Mouse (Mus musculus) C2C12 (cell line): ENCODE results near the gene Sacm1l. TPM values are rescaled to one million over a fixed set of nuclear protein-coding genes. Genes with fewer than 3 reads are reported as not detected.

ENCODE experiments used
- H3K27me3 ChIP-seq: one replicate; pipeline ENCODE4 v1.6.1; 2011; ENCODE audit not compliant: control insufficient read depth, insufficient read depth, insufficient read length
- H3K36me3 ChIP-seq: one replicate; pipeline ENCODE4 v1.6.1; 2011; ENCODE audit not compliant: control insufficient read depth, insufficient read depth
- H3K4me3 ChIP-seq: one replicate; pipeline ENCODE4 v1.5.1; 2011; ENCODE audit warnings: mild to moderate bottlenecking, control low read depth; ENCODE audit not compliant: poor library complexity, insufficient read depth, severe bottlenecking
- H3K79me2 ChIP-seq: one replicate; pipeline ENCODE4 v1.6.1; 2011; ENCODE audit not compliant: control insufficient read depth, insufficient read depth
- H3K79me3 ChIP-seq: one replicate; pipeline ENCODE4 v1.6.1; 2011; ENCODE audit warnings: low read depth, control low read depth
- H3ac ChIP-seq: one replicate; pipeline ENCODE3; 2011; ENCODE audit warnings: low read depth; ENCODE audit not compliant: control insufficient read depth, insufficient read length
- CEBPB ChIP-seq: IDR thresholded peaks from one replicate; pipeline ENCODE4 v1.6.1; 2011; ENCODE audit warnings: low read depth, mild to moderate bottlenecking, control low read depth, moderate library complexity
- CTCF ChIP-seq: IDR thresholded peaks from one replicate; pipeline ENCODE4 v1.5.1; 2011; ENCODE audit not compliant: control insufficient read depth, insufficient read depth, insufficient read length
- FOSL1 ChIP-seq: IDR thresholded peaks from one replicate; pipeline ENCODE4 v1.8.0; 2011; ENCODE audit warnings: mild to moderate bottlenecking, low read length; ENCODE audit not compliant: poor library complexity, insufficient read depth, severe bottlenecking
- MAX ChIP-seq: IDR thresholded peaks from one replicate; pipeline ENCODE4 v1.6.1; 2011; ENCODE audit warnings: mild to moderate bottlenecking, control low read depth
- MYOD1 ChIP-seq: IDR thresholded peaks from one replicate; pipeline ENCODE4 v1.6.1; 2011; ENCODE audit warnings: low read depth; ENCODE audit not compliant: control insufficient read depth, insufficient read length
- MYOG ChIP-seq: IDR thresholded peaks from one replicate; pipeline ENCODE4 v1.6.1; 2011; ENCODE audit not compliant: control insufficient read depth, insufficient read length; ENCODE audit errors: extremely low read depth
- USF1 ChIP-seq: IDR thresholded peaks from one replicate; pipeline ENCODE4 v1.6.1; 2011; ENCODE audit warnings: low read depth, mild to moderate bottlenecking, control low read depth, moderate library complexity
- polyA plus RNA-seq: library from polyadenylated mRNA; unstranded; fragments of >200 nt; fragmentation: generic; extraction: Trizol; gene quantifications from one replicate; pipeline ENCODE4 v1.2.1, GENCODE M21; 2012; ENCODE audit warnings: missing spikeins

The Sacm1l gene
- polyA plus RNA-seq, 1 experiment, result 9.1 TPM

DNA sequence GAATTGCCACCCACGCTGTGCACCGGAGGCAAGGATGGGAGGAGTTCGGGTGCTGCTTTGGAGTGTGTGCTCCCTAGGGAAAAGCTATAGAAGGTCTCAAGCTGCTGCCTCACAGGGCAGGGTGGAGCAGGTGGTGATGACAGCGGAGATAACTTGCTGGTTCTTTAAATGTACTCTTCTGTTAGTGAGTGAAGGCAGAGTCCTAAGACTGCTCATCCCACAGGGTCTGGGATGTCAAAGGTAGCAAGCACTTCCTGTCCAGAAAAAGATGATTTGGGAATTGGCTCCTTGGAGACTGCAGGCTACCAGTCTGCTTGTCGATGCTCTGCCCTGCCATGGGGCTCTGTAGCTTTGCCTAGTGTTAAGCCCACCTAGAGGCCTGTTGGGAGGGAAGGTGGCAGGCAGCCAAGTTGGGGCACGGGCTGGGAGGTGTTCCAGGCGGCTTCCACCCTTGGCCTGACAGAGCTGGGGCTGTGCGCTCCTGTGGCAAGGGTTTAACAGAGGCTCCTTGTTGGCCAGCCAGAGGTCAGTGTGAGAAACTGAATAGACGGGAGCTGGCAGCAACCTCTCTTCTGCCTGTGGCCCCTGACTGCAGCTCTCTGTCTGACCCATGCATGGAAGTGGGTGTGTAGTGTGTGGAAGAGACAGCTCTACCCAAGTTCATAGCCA is 37.5 kb upstream of the Sacm1l start:
- no peak overlapping the region for H3ac ChIP-seq
- TF ChIP-seq MAX (no peak), USF1 (no peak), MYOG (no peak), CTCF (no peak), CEBPB (no peak), FOSL1 (no peak), MYOD1 (no peak)

DNA sequence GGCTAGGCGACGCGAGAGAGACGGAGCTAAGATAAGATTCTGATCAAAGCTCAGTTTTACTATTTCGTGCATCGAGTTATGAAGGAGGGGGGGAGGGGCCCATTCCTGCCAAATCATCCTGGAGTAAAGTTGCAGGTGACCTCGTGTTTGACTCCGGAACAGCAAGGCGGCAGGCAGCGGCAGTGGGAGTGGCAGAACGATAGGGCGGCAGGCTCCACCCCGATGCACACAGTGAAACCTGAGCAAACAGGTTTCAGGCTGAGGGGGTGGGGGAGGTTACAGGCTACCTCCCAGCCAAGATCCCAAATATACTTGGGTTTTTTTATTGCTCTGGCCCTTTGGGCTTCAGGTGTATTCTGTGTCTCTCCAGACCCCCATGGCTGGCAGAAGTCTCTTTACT is 32.9 kb upstream of the Sacm1l start:
- no peak overlapping the region for H3K4me3 ChIP-seq
- H3K36me3 ChIP-seq, result peaks cover 10% of the 10 kb centered on the region
- H3K79me2 ChIP-seq, result peaks cover 75% of the 10 kb centered on the region
- TF ChIP-seq CTCF (no peak), MAX (no peak), MYOG (no peak), FOSL1 (no peak), USF1 (no peak)
- H3ac ChIP-seq, result no peak overlapping the region
- H3K27me3 ChIP-seq, result no peaks in the 10 kb centered on the region
- peaks cover 48% of the 10 kb centered on the region for H3K79me3 ChIP-seq

More for the DNA sequence above, 37.5 kb upstream of the Sacm1l start:
- peaks cover 9% of the 10 kb centered on the region for H3K36me3 ChIP-seq
- no peaks in the 10 kb centered on the region for H3K27me3 ChIP-seq
- H3K4me3 ChIP-seq, result no peak overlapping the region
- peaks cover 79% of the 10 kb centered on the region for H3K79me3 ChIP-seq
- peaks cover 100% of the 10 kb centered on the region for H3K79me2 ChIP-seq

DNA sequence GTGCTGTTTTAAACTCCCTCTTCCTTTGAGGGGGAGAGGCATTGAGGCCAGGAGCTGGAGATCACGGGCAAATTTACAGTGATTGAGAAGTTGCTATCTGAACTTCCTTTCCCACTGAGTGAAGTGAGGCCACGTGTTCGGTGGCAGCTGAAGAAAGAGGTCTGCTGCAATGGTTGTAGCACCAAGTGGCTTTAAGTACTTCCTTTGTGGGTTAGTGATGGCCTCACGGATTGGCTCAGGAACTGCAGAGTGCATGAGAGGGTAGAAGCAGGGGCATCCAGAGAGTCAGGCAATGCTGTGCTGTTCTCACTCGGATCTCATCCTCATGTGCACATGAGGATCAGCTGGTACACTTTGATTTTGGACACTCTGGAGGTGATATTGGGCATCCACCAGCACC is 31.7 kb upstream of the Sacm1l start:
- no peak overlapping the region for H3K4me3 ChIP-seq
- peaks cover 62% of the 10 kb centered on the region for H3K79me2 ChIP-seq
- TF ChIP-seq CEBPB, result no peak

DNA sequence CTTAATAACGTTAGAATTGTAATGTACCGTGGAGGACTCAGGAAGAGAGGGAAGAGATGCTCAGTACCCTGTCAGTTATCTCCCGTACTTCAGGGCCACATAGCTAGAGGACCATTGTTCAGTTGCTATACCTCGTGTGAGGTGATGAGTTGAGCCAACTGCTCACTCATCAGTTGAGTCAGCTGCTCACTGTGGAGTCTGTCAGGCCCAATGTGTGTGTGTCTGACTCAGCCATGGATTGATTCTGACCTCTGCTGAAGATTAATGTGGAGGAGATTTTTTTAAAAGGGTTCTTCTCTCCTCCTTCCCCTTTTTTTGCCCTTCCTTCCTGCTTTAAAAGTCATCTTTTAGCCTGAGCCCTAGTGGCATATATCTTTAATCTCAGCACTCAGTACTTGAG is 29.1 kb upstream of the Sacm1l start:
- TF ChIP-seq FOSL1 (no peak), MYOD1 (peak; percentile 18)
- H3ac ChIP-seq, result no peak overlapping the region
- H3K36me3 ChIP-seq, result peaks cover 28% of the 10 kb centered on the region

More for the DNA sequence above, 31.7 kb upstream of the Sacm1l start:
- no peak overlapping the region for H3ac ChIP-seq
- H3K27me3 ChIP-seq, result no peaks in the 10 kb centered on the region
- H3K79me3 ChIP-seq, result peaks cover 36% of the 10 kb centered on the region
- H3K36me3 ChIP-seq, result peaks cover 14% of the 10 kb centered on the region

DNA sequence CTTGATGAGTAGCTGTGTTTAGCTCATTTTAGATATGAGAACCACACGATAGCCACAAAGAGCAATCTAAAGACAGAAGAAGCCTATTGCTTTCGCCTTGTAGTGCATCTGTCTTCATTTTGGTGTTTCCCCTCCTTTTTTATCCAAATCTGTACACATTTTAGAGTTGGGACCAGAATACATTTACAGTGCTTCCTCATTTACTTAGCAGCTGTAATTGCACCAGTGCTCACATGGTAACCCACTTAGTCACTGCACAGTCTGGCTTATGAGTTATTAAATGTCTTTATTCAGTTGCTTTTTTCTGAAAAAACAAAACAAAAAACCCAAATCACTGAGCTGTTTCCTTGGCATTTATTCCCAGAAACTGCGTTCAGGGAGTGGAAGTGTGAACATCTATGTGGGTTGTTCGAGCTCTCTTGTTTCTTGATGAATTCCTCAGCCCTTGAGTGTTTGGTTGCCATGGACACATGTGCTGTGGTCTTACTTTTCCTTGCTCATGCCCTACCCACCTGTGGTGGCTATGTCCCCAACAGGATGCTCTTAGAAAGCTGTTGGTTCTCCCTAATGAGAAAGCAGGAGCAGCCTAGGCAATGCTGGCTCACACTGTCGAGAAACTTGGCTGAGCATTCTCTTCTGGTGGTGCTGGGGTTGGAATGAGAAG is 26.3 kb upstream of the Sacm1l start:
- no peak overlapping the region for H3ac ChIP-seq
- TF ChIP-seq USF1, result no peak
- TF ChIP-seq CEBPB, result no peak
- no peak for TF ChIP-seq MAX
- no peak overlapping the region for H3K4me3 ChIP-seq
- H3K79me3 ChIP-seq, result peaks cover 7% of the 10 kb centered on the region
- H3K79me2 ChIP-seq, result peaks cover 29% of the 10 kb centered on the region
- H3K27me3 ChIP-seq, result no peaks in the 10 kb centered on the region
- H3K36me3 ChIP-seq, result peaks cover 38% of the 10 kb centered on the region

More for the DNA sequence above, 29.1 kb upstream of the Sacm1l start:
- H3K27me3 ChIP-seq, result no peaks in the 10 kb centered on the region
- no peak overlapping the region for H3K4me3 ChIP-seq
- H3K79me3 ChIP-seq, result peaks cover 13% of the 10 kb centered on the region
- peaks cover 49% of the 10 kb centered on the region for H3K79me2 ChIP-seq

DNA sequence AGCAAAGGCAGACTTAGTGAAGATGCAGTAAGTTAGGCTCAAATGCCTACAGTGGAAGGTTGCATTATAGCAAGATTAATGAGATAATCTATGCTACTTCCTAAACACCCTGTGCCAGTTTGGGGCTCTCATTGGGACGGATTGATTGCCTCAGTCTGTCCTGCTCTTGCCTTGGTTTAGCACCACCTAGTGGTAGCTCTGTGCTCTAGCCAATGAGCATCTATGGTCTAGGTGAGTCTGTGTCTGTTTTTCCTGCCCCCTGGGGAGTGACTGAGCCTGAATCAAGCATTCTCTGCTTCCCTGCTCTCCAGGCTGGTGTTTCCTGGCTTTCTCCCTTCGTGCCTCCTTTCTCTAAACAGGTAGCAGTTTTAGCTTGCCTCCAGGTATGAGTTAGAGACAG is 25.2 kb upstream of the Sacm1l start:
- H3K79me2 ChIP-seq, result peaks cover 20% of the 10 kb centered on the region
- TF ChIP-seq CTCF, result peak; percentile 76
- no peak for TF ChIP-seq MAX
- no peak for TF ChIP-seq MYOG
- no peak for TF ChIP-seq CEBPB
- peaks cover 31% of the 10 kb centered on the region for H3K36me3 ChIP-seq
- H3ac ChIP-seq, result no peak overlapping the region
- H3K79me3 ChIP-seq, result peaks cover 7% of the 10 kb centered on the region
- no peaks in the 10 kb centered on the region for H3K27me3 ChIP-seq
- no peak overlapping the region for H3K4me3 ChIP-seq
